9 mouse cellular contexts compared by ENCODE assay signal in genomic region chr7:141176173-141176572, GRCm38 (mm10). TPM values are rescaled to one million over a fixed set of nuclear protein-coding genes. Genes with fewer than 3 reads are reported as not detected.
DNase-seq lines count a peak whose midpoint lies in the region; ATAC-seq lines count a peak whose summit lies in the region.
"Had no signal": no experiment of that assay in that cellular context is flagged by ENCODE, and none has a peak within 500 bp of the region (broad histone marks: within the 10 kb centered on the region; RNA-seq: fewer than 3 reads in every experiment).

No protein-coding gene starts in this region.

- no peak overlapping the region for H3K27ac ChIP-seq in embryonic facial prominence, embryonic 13.5 days
- H3K27ac ChIP-seq: lung, embryonic 15.5 days had no signal

- WGBS in embryonic facial prominence, embryonic 13.5 days, result 2% methylated on average over 8 of the region's 8 CpGs

- no peak for ATAC-seq in embryonic facial prominence, embryonic 13.5 days (ENCODE audit: insufficient number of reproducible peaks, insufficient read depth, low FRiP score, low TSS enrichment, low read depth)

- H3K9me3 ChIP-seq in embryonic facial prominence, embryonic 13.5 days, result no peaks in the 10 kb centered on the region
- H3K9me3 ChIP-seq: lung, embryonic 15.5 days had no signal

- no peaks in the 10 kb centered on the region for H3K36me3 ChIP-seq in embryonic facial prominence, embryonic 13.5 days
- H3K36me3 ChIP-seq: lung, embryonic 15.5 days had no signal

- peak overlapping the region; percentile 30; the same call in 1 of the 2 replicates for H3K4me2 ChIP-seq in embryonic facial prominence, embryonic 13.5 days
- H3K4me2 ChIP-seq: lung, embryonic 15.5 days had no signal

- no peaks in the 10 kb centered on the region for H3K27me3 ChIP-seq in embryonic facial prominence, embryonic 13.5 days
- H3K27me3 ChIP-seq: lung, embryonic 15.5 days had no signal

- intact Hi-C loops in heart, postnatal 25 days (cut with DNase I), result loop anchor here (1.0 to 5.0 kb wide), 6 partner anchors 84 to 329 kb away; partner anchors contain the start of genes Odf3 and Scgb1c1

- no peak overlapping the region for H3K9ac ChIP-seq in embryonic facial prominence, embryonic 13.5 days
- H3K9ac ChIP-seq: lung, embryonic 15.5 days had no signal

- DNase-seq in ES-CJ7 (ENCODE audit: low read depth, low spot score), result peak; percentile 91
- peak; percentile 91 to 92 for DNase-seq in adrenal gland, postnatal 36 days
- peak; percentile 65 for DNase-seq in heart, postnatal 25 days (ENCODE audit: low spot score)
- peak; percentile 89 to 92 for DNase-seq in layer of hippocampus, postnatal 10 days (ENCODE audit: low spot score in 2 of 2)
- peak; percentile 84 to 91 for DNase-seq in lung, postnatal 4 days
- DNase-seq in right cerebral cortex, postnatal 10 days (ENCODE audit: low spot score in 2 of 2), result peak; percentile 91 to 93
- peak; percentile 81 for DNase-seq in urinary bladder, postnatal 25 days (ENCODE audit: low spot score)

- no peak overlapping the region for H3K4me3 ChIP-seq in embryonic facial prominence, embryonic 13.5 days
- H3K4me3 ChIP-seq: lung, embryonic 15.5 days had no signal

- peaks cover 16% of the 10 kb centered on the region for H3K4me1 ChIP-seq in embryonic facial prominence, embryonic 13.5 days

RNA-seq across cellular contexts. Expression of gene Rnh1, which starts 3.5 kb away (rescaled TPM):
- 100 to 1,000 TPM; 265 to 371 TPM for total RNA-seq in adrenal gland, postnatal 36 days (2021)
- polyA plus RNA-seq in embryonic facial prominence, embryonic 13.5 days (2015; fragmentation: Nextera tagmentation; extraction: Ambion mirVana), result 111 and 118 TPM in 2 replicates
- total RNA-seq in heart, postnatal 25 days (2021), result 10 to 100 TPM; 65.7 to 69.9 TPM
- total RNA-seq in layer of hippocampus, postnatal 10 days (2021), result 10 to 100 TPM; 29.7 to 32.4 TPM

RNA-seq across cellular contexts. Expression of gene Hras, which starts 17.6 kb away (rescaled TPM):
- 10 to 100 TPM; 89.1 to 93.9 TPM for total RNA-seq in adrenal gland, postnatal 36 days (2021)
- 99.8 and 110 TPM in 2 replicates for polyA plus RNA-seq in embryonic facial prominence, embryonic 13.5 days (2015; fragmentation: Nextera tagmentation; extraction: Ambion mirVana)
- total RNA-seq in heart, postnatal 25 days (2021), result 100 to 1,000 TPM; 106 to 112 TPM
- 100 to 1,000 TPM; 210 to 243 TPM for total RNA-seq in layer of hippocampus, postnatal 10 days (2021)

RNA-seq across cellular contexts. Expression of gene Lrrc56, which starts 17.8 kb away (rescaled TPM):
- total RNA-seq in adrenal gland, postnatal 36 days (2021), result 1 to 10 TPM; 4.7 to 8.8 TPM
- polyA plus RNA-seq in embryonic facial prominence, embryonic 13.5 days (2015; fragmentation: Nextera tagmentation; extraction: Ambion mirVana), result 11.6 and 13.3 TPM in 2 replicates
- 1 to 10 TPM; 3.2 to 4.7 TPM for total RNA-seq in heart, postnatal 25 days (2021)
- total RNA-seq in layer of hippocampus, postnatal 10 days (2021), result 1 to 10 TPM; 5.0 to 5.8 TPM

RNA-seq across cellular contexts. Expression of gene Lmntd2, which starts 37.7 kb away (rescaled TPM):
- under 1 TPM; 0.13 TPM for total RNA-seq in adrenal gland, postnatal 36 days (2021)
- 2.8 and 3.4 TPM in 2 replicates for polyA plus RNA-seq in embryonic facial prominence, embryonic 13.5 days (2015; fragmentation: Nextera tagmentation; extraction: Ambion mirVana)
- total RNA-seq in heart, postnatal 25 days (2021), result not detected
- total RNA-seq in layer of hippocampus, postnatal 10 days (2021), result not detected

RNA-seq across cellular contexts. Expression of gene Rassf7, which starts 39.5 kb away (rescaled TPM):
- total RNA-seq in adrenal gland, postnatal 36 days (2021), result 1 to 10 TPM; 3.6 to 4.1 TPM
- polyA plus RNA-seq in embryonic facial prominence, embryonic 13.5 days (2015; fragmentation: Nextera tagmentation; extraction: Ambion mirVana), result 32.9 and 40.0 TPM in 2 replicates
- total RNA-seq in heart, postnatal 25 days (2021), result under 1 TPM; 0.62 to 0.64 TPM
- total RNA-seq in layer of hippocampus, postnatal 10 days (2021), result 1 to 10 TPM; 1.6 to 1.7 TPM
